Mouse (Mus musculus) brain, embryonic 14.5 days (tissue): Measurements from ENCODE around the gene Senp1.

ENCODE experiments used
- CTCF ChIP-seq: fragments of 200-500 bp; IDR thresholded peaks from 2 replicates; pipeline ENCODE4 v1.5.1; 2012; ENCODE audit warnings: inconsistent platforms, mild to moderate bottlenecking, moderate library complexity, borderline replicate concordance; ENCODE audit not compliant: insufficient read depth, insufficient read length; ENCODE audit errors: extremely low read depth
- POLR2A ChIP-seq: fragments of 200-500 bp; IDR thresholded peaks from 2 replicates; pipeline ENCODE4 v1.6.1; 2012; ENCODE audit warnings: mild to moderate bottlenecking, inconsistent platforms, borderline replicate concordance; ENCODE audit not compliant: poor library complexity, insufficient read depth, insufficient read length, severe bottlenecking; ENCODE audit errors: extremely low read depth

DNA sequence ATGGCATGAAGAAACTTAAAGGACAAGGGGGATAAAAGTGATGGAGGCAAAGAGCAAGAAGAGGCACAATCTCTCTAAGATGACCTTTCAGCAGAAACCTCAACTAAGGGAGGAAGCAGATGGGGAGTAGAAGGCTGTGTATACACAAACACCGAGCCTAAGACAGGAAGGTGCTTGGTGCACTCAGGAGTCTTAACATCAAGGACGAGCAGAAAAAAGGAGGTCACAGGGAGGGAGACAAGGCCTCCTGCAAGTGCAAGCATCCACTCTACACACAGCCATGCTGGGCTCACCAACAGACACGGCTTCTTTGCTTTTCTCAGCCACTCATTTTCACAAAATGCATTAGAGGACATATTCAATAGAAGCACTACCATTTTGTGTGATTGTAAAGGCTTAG, 26.1 kb downstream of the Senp1 start:
- no peak for TF ChIP-seq CTCF
- TF ChIP-seq POLR2A = no peak
